ENCODE assay signal across 7 mouse cellular contexts in genomic region chr16:44616376-44616775, GRCm38 (mm10). TPM values are rescaled to one million over a fixed set of nuclear protein-coding genes. Genes with fewer than 3 reads are reported as not detected.
DNase-seq lines count a peak whose midpoint lies in the region; ATAC-seq lines count a peak whose summit lies in the region.

No protein-coding gene starts in this region.

- no peak overlapping the region for H3K4me3 ChIP-seq in neural tube, embryonic 11.5 days (ENCODE audit: low read depth, low read length)
- no peak overlapping the region for H3K4me3 ChIP-seq in forebrain, embryonic 10.5 days
- H3K4me3 ChIP-seq in intestine, embryonic 14.5 days (ENCODE audit: low read depth, low read length): no peak overlapping the region

- WGBS in neural tube, embryonic 11.5 days: 29% methylated on average over 5 of the region's 5 CpGs
- 25% methylated on average over 5 of the region's 5 CpGs for WGBS in forebrain, embryonic 10.5 days
- 8% methylated on average over 5 of the region's 5 CpGs for WGBS in intestine, embryonic 14.5 days

- H3K9ac ChIP-seq in neural tube, embryonic 11.5 days (ENCODE audit: low read length): no peak overlapping the region
- H3K9ac ChIP-seq in intestine, embryonic 14.5 days (ENCODE audit: low read length): no peak overlapping the region

- DNase-seq in neural tube, embryonic 11.5 days (ENCODE audit: low spot score): peak; percentile 35
- no peak for DNase-seq in neural tube, embryonic 10.5 days (ENCODE audit: extremely low spot score, low spot score)
- DNase-seq in forebrain, embryonic 10.5 days (ENCODE audit: extremely low spot score, low spot score): no peak
- DNase-seq in intestine, embryonic 14.5 days (ENCODE audit: low spot score): peak; percentile 78
- DNase-seq in retina, postnatal 1 day: peak; percentile 26
- DNase-seq in left cerebral cortex, adult 18-20 months (ENCODE audit: low spot score in 2 of 2): no peak
- DNase-seq in thymus, postnatal 4 days: no peak

- H3K4me1 ChIP-seq in neural tube, embryonic 11.5 days (ENCODE audit: control insufficient read depth, insufficient read depth, low read length): peaks cover 7% of the 10 kb centered on the region; the same call in 1 of the 2 replicates
- peaks cover 39% of the 10 kb centered on the region for H3K4me1 ChIP-seq in forebrain, embryonic 10.5 days
- H3K4me1 ChIP-seq in intestine, embryonic 14.5 days (replicated peaks; ENCODE audit: control insufficient read depth, insufficient read depth, low read length): peaks cover 22% of the 10 kb centered on the region

- H3K27me3 ChIP-seq in neural tube, embryonic 11.5 days (ENCODE audit: control insufficient read depth, insufficient read depth, low read length): no peaks in the 10 kb centered on the region
- H3K27me3 ChIP-seq in forebrain, embryonic 10.5 days (ENCODE audit: poor library complexity, severe bottlenecking): peaks cover 4% of the 10 kb centered on the region
- no peaks in the 10 kb centered on the region for H3K27me3 ChIP-seq in intestine, embryonic 14.5 days (replicated peaks; ENCODE audit: control insufficient read depth, insufficient read depth, low read length)

- no peaks in the 10 kb centered on the region for H3K9me3 ChIP-seq in neural tube, embryonic 11.5 days (ENCODE audit: control insufficient read depth, low read length)
- H3K9me3 ChIP-seq in forebrain, embryonic 10.5 days: no peaks in the 10 kb centered on the region
- H3K9me3 ChIP-seq in intestine, embryonic 14.5 days (ENCODE audit: control insufficient read depth, low read length): no peaks in the 10 kb centered on the region

- no peaks in the 10 kb centered on the region for H3K36me3 ChIP-seq in neural tube, embryonic 11.5 days (ENCODE audit: control insufficient read depth, insufficient read depth, low read length)
- H3K36me3 ChIP-seq in forebrain, embryonic 10.5 days (replicated peaks): no peaks in the 10 kb centered on the region
- H3K36me3 ChIP-seq in intestine, embryonic 14.5 days (ENCODE audit: control insufficient read depth, insufficient read depth, low read length): no peaks in the 10 kb centered on the region

- no peak for ATAC-seq in neural tube, embryonic 11.5 days (ENCODE audit: insufficient read depth, low FRiP score, low TSS enrichment)
- peak; percentile 87 for ATAC-seq in intestine, embryonic 14.5 days (replicated peaks; ENCODE audit: low FRiP score, low TSS enrichment, low read depth)

- no peak overlapping the region for H3K4me2 ChIP-seq in neural tube, embryonic 11.5 days (ENCODE audit: low read depth)
- peak overlapping the region; percentile 20 for H3K4me2 ChIP-seq in intestine, embryonic 14.5 days (ENCODE audit: low read length)

- peak overlapping the region; percentile 45; the same call in 1 of the 2 replicates for H3K27ac ChIP-seq in neural tube, embryonic 11.5 days (ENCODE audit: low read depth, low read length)
- H3K27ac ChIP-seq in forebrain, embryonic 10.5 days: peak overlapping the region; percentile 76
- H3K27ac ChIP-seq in intestine, embryonic 14.5 days (ENCODE audit: low read depth): peak overlapping the region; percentile 68

RNA-seq across cellular contexts. Expression of gene Boc, which starts 57.7 kb away (rescaled TPM):
- 43.8 and 48.2 TPM in 2 replicates for polyA plus RNA-seq in neural tube, embryonic 11.5 days (2014; fragmentation: Nextera tagmentation; extraction: Ambion mirVana)
- polyA plus RNA-seq in forebrain, embryonic 10.5 days (2016; fragmentation: Nextera tagmentation; extraction: Ambion mirVana): 25.9 TPM in 2 replicates
- polyA plus RNA-seq in intestine, embryonic 14.5 days (2014; fragmentation: Nextera tagmentation; extraction: Ambion mirVana): 14.2 and 14.9 TPM in 2 replicates
- 10 to 100 TPM; 19.5 to 23.5 TPM for total RNA-seq in left cerebral cortex, adult 18-20 months (2021)

Comparison
In these comparisons a context has a peak if more than half of its experiments do, and no peak if none do; other contexts are left out.
1. DNase-seq: peak in neural tube, embryonic 11.5 days (single experiment), intestine, embryonic 14.5 days (single experiment) and retina, postnatal 1 day (single experiment); none in neural tube, embryonic 10.5 days (single experiment), forebrain, embryonic 10.5 days (single experiment), left cerebral cortex, adult 18-20 months (0 of 2) and thymus, postnatal 4 days (single experiment).
2. Peak in every context shown above with its lines, with median percentiles within 50 percentile points of each other: H3K27ac ChIP-seq.